Mouse (Mus musculus) central nervous system, embryonic 11.5 days (tissue): ENCODE measurements around the gene Gm13119. TPM values are rescaled to one million over a fixed set of nuclear protein-coding genes. Genes with fewer than 3 reads are reported as not detected.

Experiments
- polyA plus RNA-seq: library from polyadenylated mRNA; depleted of rRNA; stranded (reverse); fragments of >200 nt; gene quantifications from 2 replicates; pipeline ENCODE4 v1.2.3, GENCODE M21; 2012; rRNA removed

Gene Gm13119
- polyA plus RNA-seq: not detected in 2 replicates

GRCm38 (mm10) chr4:144357642-144358041 is at the start of gene Gm13119:
Gene Gm13119, plus strand, starts transcription at chr4:144357942.

DNA sequence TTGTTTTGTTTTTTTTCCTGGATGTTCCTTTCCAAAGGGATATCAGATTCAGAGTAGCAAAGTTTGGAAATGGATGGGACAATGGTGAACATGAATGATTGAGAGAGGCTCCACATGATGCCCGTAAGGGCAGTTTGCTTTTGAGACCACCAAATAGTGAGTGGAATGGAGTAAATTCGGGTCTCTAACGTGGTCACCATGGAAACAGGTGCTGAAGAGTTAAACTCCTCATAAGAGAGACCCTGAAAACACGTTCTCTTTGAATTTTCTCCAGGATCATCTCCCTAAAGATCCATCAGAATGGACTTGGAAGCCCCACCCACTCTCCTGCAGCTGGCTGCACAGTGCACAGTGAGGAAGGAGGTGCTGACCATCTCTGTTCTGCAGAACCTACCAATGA is 27.8 kb upstream of the Gm13119 start, which contains the start of gene Gm13128:
Gene Gm13128 (plus strand): TSS at position 301 of the 400 bp plus-strand sequence.

GRCm38 (mm10) chr4:144377911-144378310 is 20.2 kb downstream of the Gm13119 start, which contains the start of gene Pramef20:
Gene Pramef20, minus strand, starts transcription at chr4:144377933.

DNA sequence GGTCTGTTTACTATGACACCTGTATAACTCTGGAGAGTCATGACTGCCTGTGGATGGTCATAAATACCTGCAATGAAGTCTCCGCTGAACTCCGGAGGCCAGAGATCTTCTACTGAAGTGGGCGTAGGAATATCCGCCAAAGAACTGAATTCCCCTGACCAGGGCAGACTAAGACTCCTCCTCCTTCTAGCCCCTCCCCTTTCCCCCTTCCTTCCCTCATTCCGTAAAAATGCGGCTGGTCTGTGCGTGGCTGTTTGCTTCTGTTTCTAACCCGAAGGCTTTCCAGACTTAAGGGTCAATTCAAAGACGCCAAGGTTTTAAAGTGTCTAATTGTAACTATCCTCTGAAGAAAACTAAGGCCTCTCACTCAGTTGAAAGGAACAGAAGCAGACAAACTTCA is 50.5 kb downstream of the Gm13119 start, which contains the start of gene Pramef12:
Gene Pramef12 (minus strand): TSS at position 175 of the 400 bp plus-strand sequence.

Other genes with a start within 250 kb of the Gm13119 start
- gene Oog3, start 195.3 kb upstream of the Gm13119 start, polyA plus RNA-seq: not detected in 2 replicates
- not detected in 2 replicates for gene Oog2, start 167.2 kb upstream of the Gm13119 start, polyA plus RNA-seq
- gene C87977, start 144.6 kb upstream of the Gm13119 start, polyA plus RNA-seq: not detected in 2 replicates
- not detected in 2 replicates for gene Pramel5, start 77.5 kb upstream of the Gm13119 start, polyA plus RNA-seq
- gene Gm13128, start 27.7 kb upstream of the Gm13119 start, polyA plus RNA-seq: not detected in 2 replicates
- gene Pramef20, start 20.0 kb downstream of the Gm13119 start, polyA plus RNA-seq: not detected in 2 replicates
- 0.11 and 0.13 TPM in 2 replicates for gene Pramef12, start 50.5 kb downstream of the Gm13119 start, polyA plus RNA-seq
- not detected in 2 replicates for gene 1700012P22Rik, start 80.8 kb downstream of the Gm13119 start, polyA plus RNA-seq
- not detected in 2 replicates for gene Gm9944, start 95.4 kb downstream of the Gm13119 start, polyA plus RNA-seq
- gene Aadacl3, start 105.8 kb downstream of the Gm13119 start, polyA plus RNA-seq: not detected in 2 replicates
- gene 9430007A20Rik, start 161.9 kb downstream of the Gm13119 start, polyA plus RNA-seq: not detected in 2 replicates
- not detected in 2 replicates for gene Gm13124, start 207.2 kb downstream of the Gm13119 start, polyA plus RNA-seq